Comparison of ENCODE assay signal across 8 mouse cellular contexts in genomic region chr7:24441785-24442184, GRCm38 (mm10). TPM values are rescaled to one million over a fixed set of nuclear protein-coding genes. Genes with fewer than 3 reads are reported as not detected.
A peak's percentile ranks its signal among the peaks of the same experiment; 100 is the strongest.
DNase-seq lines count a peak whose midpoint lies in the region; ATAC-seq and TF ChIP-seq lines count a peak whose summit lies in the region.

No protein-coding gene starts in this region.

- DNase-seq in cerebellum, adult 11 months: peak; percentile 47
- DNase-seq in cerebellum, adult 8-10 months: no peak
- DNase-seq in B cell, adult 2 months: peak; percentile 86 to 89
- peak; percentile 69 for DNase-seq in adrenal gland, postnatal 25 days
- peak; percentile 86 for DNase-seq in lung, postnatal 0 days (ENCODE audit: low spot score)
- DNase-seq in spleen, postnatal 4 days (ENCODE audit: low spot score in 2 of 2): peak; percentile 76 to 87

- 7% methylated on average over 1 of the region's 1 CpGs for WGBS in kidney, embryonic 14.5 days
- 8% methylated on average over 1 of the region's 1 CpGs for WGBS in lung, postnatal 0 days

- H3K27ac ChIP-seq in kidney, embryonic 14.5 days (ENCODE audit: low read depth, low read length): no peak overlapping the region
- H3K27ac ChIP-seq in lung, postnatal 0 days (ENCODE audit: low read length): no peak overlapping the region

- H3K4me3 ChIP-seq in kidney, embryonic 14.5 days (ENCODE audit: low read length): no peak overlapping the region
- H3K4me3 ChIP-seq in lung, postnatal 0 days (ENCODE audit: low read depth, low read length): no peak overlapping the region

- no peak overlapping the region for H3K4me2 ChIP-seq in kidney, embryonic 14.5 days (replicated peaks; ENCODE audit: low read depth, low read length)
- H3K4me2 ChIP-seq in lung, postnatal 0 days (replicated peaks; ENCODE audit: low read depth, low read length): no peak overlapping the region

- TF ChIP-seq EP300 in lung, postnatal 0 days (IDR thresholded peaks at IDR 0.05): no peak

- TF ChIP-seq CTCF in lung, postnatal 0 days (IDR thresholded peaks at IDR 0.05): peak; percentile 99

- H3K36me3 ChIP-seq in kidney, embryonic 14.5 days (ENCODE audit: control insufficient read depth, insufficient read depth, low read length): no peaks in the 10 kb centered on the region
- no peaks in the 10 kb centered on the region for H3K36me3 ChIP-seq in lung, postnatal 0 days (ENCODE audit: insufficient read depth, low read length)

- H3K9ac ChIP-seq in kidney, embryonic 14.5 days (ENCODE audit: low read depth, low read length): no peak overlapping the region
- H3K9ac ChIP-seq in lung, postnatal 0 days (replicated peaks; ENCODE audit: low read depth): no peak overlapping the region

- H3K9me3 ChIP-seq in kidney, embryonic 14.5 days (ENCODE audit: control insufficient read depth, low read length): no peaks in the 10 kb centered on the region
- H3K9me3 ChIP-seq in lung, postnatal 0 days (ENCODE audit: low read length): no peaks in the 10 kb centered on the region

- H3K4me1 ChIP-seq in kidney, embryonic 14.5 days (ENCODE audit: control insufficient read depth, insufficient read depth, low read length): no peaks in the 10 kb centered on the region
- no peaks in the 10 kb centered on the region for H3K4me1 ChIP-seq in lung, postnatal 0 days (ENCODE audit: insufficient read depth, low read depth, low read length)

- peak; percentile 76 for ATAC-seq in erythroid progenitor cell, adult 5-6 weeks (replicated peaks; ENCODE audit: low FRiP score, poor library complexity, severe bottlenecking)
- ATAC-seq in kidney, embryonic 14.5 days (ENCODE audit: low FRiP score, low TSS enrichment): peak; percentile 65
- peak; percentile 77 for ATAC-seq in lung, postnatal 0 days

- H3K27me3 ChIP-seq in kidney, embryonic 14.5 days (ENCODE audit: control insufficient read depth, insufficient read depth, low read length): no peaks in the 10 kb centered on the region
- H3K27me3 ChIP-seq in lung, postnatal 0 days (replicated peaks; ENCODE audit: insufficient read depth, low read length): no peaks in the 10 kb centered on the region

RNA-seq across cellular contexts. Expression of gene Irgc1, which starts 10.3 kb away (rescaled TPM):
- total RNA-seq in adrenal gland, postnatal 25 days (2021): not detected in 2 replicates
- not detected in 2 replicates for total RNA-seq in erythroid progenitor cell, adult 5-6 weeks (2015; ENCODE audit: low replicate concordance)
- not detected in 2 replicates for total RNA-seq in erythroid progenitor cell, adult 5-6 weeks (2017; ENCODE audit: low replicate concordance)
- polyA plus RNA-seq in kidney, embryonic 14.5 days (2014; fragmentation: Nextera tagmentation; extraction: Ambion mirVana): not detected in 2 replicates
- polyA plus RNA-seq in lung, postnatal 0 days (2015; fragmentation: Nextera tagmentation; extraction: Ambion mirVana): 0.24 and 0.29 TPM in 2 replicates

RNA-seq across cellular contexts. Expression of gene Plaur, which starts 20.5 kb away (rescaled TPM):
- 5.6 and 7.8 TPM in 2 replicates for total RNA-seq in adrenal gland, postnatal 25 days (2021)
- 2.9 and 6.1 TPM in 2 replicates for total RNA-seq in erythroid progenitor cell, adult 5-6 weeks (2015; ENCODE audit: low replicate concordance)
- 1.1 and 7.2 TPM in 2 replicates for total RNA-seq in erythroid progenitor cell, adult 5-6 weeks (2017; ENCODE audit: low replicate concordance)
- 14.1 TPM in 2 replicates for polyA plus RNA-seq in kidney, embryonic 14.5 days (2014; fragmentation: Nextera tagmentation; extraction: Ambion mirVana)
- polyA plus RNA-seq in lung, postnatal 0 days (2015; fragmentation: Nextera tagmentation; extraction: Ambion mirVana): 65.8 and 72.0 TPM in 2 replicates

RNA-seq across cellular contexts. Expression of gene Cadm4, which starts 40.0 kb away (rescaled TPM):
- total RNA-seq in adrenal gland, postnatal 25 days (2021): 2.4 and 3.8 TPM in 2 replicates
- not detected in 2 replicates for total RNA-seq in erythroid progenitor cell, adult 5-6 weeks (2015; ENCODE audit: low replicate concordance)
- total RNA-seq in erythroid progenitor cell, adult 5-6 weeks (2017; ENCODE audit: low replicate concordance): not detected in 2 replicates
- 1.5 and 5.9 TPM in 2 replicates for polyA plus RNA-seq in kidney, embryonic 14.5 days (2014; fragmentation: Nextera tagmentation; extraction: Ambion mirVana)
- polyA plus RNA-seq in lung, postnatal 0 days (2015; fragmentation: Nextera tagmentation; extraction: Ambion mirVana): 1.7 and 1.9 TPM in 2 replicates

RNA-seq across cellular contexts. Expression of gene Smg9, which starts 42.4 kb away (rescaled TPM):
- 26.6 and 29.1 TPM in 2 replicates for total RNA-seq in adrenal gland, postnatal 25 days (2021)
- total RNA-seq in erythroid progenitor cell, adult 5-6 weeks (2015; ENCODE audit: low replicate concordance): 33.9 and 52.0 TPM in 2 replicates
- total RNA-seq in erythroid progenitor cell, adult 5-6 weeks (2017; ENCODE audit: low replicate concordance): 25.2 and 42.7 TPM in 2 replicates
- polyA plus RNA-seq in kidney, embryonic 14.5 days (2014; fragmentation: Nextera tagmentation; extraction: Ambion mirVana): 25.0 and 32.3 TPM in 2 replicates
- polyA plus RNA-seq in lung, postnatal 0 days (2015; fragmentation: Nextera tagmentation; extraction: Ambion mirVana): 15.2 and 16.4 TPM in 2 replicates
